Mouse (Mus musculus) right cerebral cortex, adult 18-20 months (tissue): ENCODE results near the gene Ubtd1.
A peak's percentile ranks its signal among the peaks of the same experiment; 100 is the strongest.

Experiments
- DNase-seq: peaks from one replicate; pipeline ENCODE4 v3.0.0; 2022; ENCODE audit warnings: mixed read lengths

Gene Ubtd1

DNA sequence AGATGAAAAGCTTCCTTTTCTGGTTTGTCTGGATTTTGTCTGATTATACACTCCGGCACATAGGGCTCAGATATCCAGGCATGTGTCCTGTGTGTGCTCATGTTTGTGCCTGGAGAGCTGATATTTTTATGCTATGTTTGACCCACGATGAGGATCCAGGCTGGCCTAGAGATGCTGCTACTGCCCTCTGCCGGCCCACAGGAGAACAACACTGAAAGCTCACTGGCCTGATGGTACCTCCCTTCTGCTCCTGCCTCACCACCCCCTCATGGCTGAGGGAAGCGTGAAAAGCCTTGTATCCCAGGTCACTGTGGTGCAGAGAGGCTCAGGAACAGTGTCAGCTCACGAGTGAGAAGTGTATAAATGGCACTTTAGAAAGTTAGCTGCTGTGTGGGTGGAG lies 44.6 kb downstream of the Ubtd1 start:
- DNase-seq, result peak; percentile 80

DNA sequence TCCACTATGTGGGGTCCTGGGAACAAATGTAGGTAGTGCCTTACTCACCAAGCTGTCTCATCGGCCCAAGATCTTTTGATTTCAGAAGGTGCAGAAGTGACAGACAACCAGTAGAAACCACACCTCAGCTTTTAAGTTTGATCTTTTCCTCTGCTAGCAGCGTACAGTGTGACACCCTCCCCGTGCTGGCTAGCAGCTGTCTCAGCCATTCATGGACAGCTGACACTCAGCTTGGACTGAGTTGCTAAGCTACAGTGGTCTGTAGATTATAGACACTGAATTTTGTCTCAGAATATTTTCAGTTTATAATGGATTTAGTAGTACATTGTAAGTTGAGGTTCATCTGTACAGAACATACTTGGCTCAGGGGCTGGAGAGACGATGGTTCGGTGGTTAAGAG lies 49.5 kb downstream of the Ubtd1 start:
- DNase-seq, result no peak

DNA sequence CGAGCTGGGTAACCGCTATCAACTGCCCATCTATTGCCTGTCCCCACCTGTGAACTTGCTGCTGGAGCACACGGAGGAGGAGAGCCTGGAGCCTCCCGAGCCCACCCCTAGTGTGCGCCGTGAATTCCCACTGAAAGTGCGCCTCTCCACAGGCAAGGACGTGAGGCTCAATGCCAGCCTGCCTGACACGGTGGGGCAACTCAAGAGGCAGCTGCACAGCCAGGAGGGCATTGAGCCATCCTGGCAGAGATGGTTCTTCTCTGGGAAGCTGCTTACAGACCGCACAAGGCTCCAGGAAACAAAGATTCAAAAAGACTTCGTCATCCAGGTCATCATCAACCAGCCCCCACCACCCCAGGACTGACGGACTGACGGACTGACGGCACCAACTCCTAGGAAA lies 52.0 kb downstream of the Ubtd1 start:
- no peak for DNase-seq

DNA sequence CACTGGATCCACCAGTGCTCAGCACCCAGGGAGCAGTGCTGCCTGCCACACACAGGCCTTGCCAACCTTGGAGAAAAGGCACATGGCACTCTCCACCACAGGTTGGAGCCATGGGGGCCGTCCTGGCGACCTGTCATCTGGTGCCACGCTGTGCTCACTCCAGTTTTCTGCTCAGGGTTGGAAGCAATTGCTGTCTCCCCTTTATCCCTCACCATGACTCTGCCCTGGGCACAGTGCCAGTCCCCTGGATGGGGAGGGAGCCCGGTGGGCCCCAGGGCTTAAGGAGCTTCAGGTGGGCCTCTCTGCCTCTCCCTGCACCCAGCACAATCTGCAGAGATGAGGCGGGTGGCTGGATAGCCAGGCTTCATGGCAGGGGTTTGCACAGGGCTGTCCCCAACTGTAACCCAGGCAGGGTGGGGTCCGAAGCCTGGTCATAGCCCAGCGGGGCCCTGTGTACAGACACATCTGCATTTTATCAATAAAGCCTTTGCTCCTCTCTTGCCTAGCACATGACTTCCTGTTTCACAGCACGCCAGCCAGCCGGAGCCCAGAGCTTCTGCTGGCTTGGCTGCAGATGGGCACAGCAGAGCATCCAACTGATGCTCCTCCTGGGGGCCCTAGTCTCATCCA lies 52.7 kb downstream of the Ubtd1 start:
- no peak for DNase-seq

GRCm38 (mm10) chr19:42034881-42035455 lies 53.4 kb downstream of the Ubtd1 start:
- DNase-seq, result peak; percentile 31

DNA sequence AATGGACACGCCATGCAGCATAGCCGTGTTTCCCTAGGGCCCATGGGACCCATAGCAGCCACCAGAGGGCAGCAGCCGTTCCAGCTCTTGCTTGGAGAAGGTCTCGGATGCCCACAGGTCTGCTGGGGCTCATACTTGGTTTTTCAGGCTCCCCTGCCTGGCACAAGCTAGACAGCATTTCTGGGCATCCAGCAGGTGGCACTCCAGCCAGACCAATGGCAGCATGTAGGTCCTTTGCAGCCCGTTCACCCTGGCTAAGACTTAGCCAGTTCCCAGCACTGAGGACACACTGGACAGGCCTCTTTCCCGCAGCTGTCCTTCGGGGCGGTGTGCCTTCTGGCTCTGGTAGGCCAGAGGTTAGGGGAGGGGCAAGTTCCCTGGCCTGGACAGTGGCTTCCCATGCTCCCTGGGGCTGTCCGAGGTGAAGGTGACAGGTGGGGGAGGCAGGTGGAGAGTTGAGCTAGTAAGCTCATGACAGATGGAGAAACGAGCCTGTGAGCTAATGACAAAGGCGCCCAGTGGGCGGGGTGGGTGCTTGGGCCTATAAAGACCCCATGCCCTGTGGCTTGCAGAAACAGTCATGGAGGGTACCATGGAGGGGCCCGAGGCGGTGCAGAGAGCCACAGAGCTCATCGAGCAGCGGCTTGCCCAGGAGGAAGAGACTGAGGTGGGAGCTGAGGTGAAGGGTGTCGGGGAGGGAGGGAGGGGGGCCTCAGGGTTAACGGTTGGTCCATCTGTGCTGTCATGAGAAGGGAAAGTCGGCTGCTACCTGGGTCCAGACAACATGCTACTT lies 54.1 kb downstream of the Ubtd1 start, which contains the start of gene Ankrd2:
Ankrd2 (plus strand) TSS at position 545 of the 793 bp plus-strand sequence.
- DNase-seq, result peak; percentile 85

DNA sequence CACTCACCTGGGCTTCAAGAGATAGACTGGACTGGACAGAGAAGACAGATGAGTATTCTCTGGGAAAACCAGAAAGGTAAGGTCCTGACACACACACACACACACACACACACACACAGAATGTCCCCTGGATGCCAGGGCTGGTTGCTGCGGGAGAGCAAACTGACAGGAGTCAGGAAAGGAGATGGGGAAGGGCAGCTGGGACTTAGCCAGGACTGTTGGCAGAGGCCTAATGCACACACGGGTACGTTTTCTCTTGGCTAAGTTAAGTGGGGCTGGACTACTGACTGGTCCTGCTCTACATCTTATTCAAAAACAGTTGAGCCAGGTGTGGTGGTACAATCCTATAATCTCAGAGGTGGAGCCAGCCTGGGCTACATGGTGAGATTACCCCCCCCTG lies 54.8 kb downstream of the Ubtd1 start:
- DNase-seq, result no peak

- no peak for DNase-seq
These were observed 55.7 kb downstream of the Ubtd1 start for GRCm38 (mm10) chr19:42037167-42037702.

GRCm38 (mm10) chr19:42038310-42038709 lies 56.7 kb downstream of the Ubtd1 start:
- no peak for DNase-seq

DNA sequence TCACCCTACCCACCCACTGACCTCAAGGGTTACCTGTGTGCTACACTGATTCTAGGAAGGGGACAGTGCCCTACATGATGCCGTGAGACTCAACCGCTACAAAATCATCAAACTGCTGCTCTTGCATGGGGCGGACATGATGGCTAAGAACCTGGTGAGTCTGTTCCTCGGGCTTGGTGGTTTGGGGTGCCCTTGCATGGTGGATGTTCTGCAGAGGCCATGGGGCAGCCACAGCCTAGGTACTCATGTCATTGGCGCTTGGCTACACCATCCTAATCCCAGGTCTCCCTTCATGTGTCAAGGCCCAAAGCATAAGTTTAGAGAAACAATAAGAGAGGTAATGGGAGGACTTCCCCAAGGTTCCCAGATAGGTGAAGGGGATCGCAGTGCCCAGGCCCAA lies 62.4 kb downstream of the Ubtd1 start:
- DNase-seq, result no peak

DNA sequence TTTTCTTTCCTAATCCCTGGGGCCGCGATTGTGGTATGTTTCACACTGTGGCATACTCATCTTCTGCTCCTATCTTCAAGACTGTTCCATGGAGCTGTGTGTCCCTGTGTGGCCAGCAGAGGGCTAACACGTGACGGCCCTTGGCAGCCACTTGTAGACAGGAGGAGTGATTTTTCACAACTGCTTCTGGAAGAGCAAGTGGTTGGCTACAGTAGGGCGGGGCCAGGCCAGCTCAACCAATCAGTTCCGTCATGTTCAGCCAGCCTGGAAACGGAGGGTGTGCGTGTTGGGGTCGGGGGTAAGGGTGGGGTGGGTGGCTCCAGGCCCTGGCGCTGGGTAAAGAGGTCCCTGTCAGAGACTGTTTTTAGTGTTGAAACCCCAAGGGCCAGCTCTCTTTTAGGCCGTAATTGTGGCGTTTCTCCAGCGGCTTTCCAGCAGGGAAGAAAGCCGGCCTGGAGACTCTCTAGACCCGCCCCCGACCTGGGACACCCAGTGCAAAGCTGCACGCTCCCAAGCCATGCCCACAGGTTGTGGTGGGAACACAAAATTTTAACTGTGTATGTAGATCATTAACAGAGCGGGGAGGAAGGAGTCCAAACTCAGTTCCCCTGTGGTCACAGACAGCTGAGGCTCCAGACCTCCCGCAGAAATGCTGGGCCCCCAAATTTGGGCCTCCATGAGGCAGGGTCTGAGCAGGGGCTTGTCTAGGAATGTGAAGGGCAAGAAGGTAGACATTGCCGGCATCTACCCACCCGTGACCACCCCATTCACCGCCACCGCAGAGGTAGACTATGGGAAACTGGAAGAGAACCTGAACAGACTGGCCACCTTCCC lies 63.9 kb downstream of the Ubtd1 start, which contains the start of gene Hoga1:
Hoga1 (plus strand) TSS at position 342 of the 834 bp plus-strand sequence.
- peak; percentile 44 for DNase-seq

GRCm38 (mm10) chr19:42050251-42050650 lies 68.7 kb downstream of the Ubtd1 start:
- DNase-seq, result no peak

DNA sequence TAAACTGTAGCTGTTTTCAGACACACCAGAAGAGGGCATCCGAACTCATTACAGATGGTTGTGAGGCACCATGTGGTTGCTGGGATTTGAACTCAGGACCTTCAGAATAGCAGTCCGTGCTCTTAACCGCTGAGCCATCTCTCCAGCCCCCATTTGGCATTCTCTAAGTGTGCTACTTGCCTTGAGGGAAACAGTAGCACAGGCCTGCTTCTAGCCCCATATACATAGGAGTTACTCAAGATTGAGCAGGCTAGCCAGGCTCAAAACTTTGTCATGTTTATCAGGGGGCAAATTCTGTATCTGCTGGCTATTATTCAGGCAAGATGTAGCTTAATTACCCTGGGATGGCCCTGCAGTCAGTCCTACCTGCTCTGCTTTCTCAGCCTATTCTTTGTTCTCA lies 69.8 kb downstream of the Ubtd1 start:
- DNase-seq, result no peak

DNA sequence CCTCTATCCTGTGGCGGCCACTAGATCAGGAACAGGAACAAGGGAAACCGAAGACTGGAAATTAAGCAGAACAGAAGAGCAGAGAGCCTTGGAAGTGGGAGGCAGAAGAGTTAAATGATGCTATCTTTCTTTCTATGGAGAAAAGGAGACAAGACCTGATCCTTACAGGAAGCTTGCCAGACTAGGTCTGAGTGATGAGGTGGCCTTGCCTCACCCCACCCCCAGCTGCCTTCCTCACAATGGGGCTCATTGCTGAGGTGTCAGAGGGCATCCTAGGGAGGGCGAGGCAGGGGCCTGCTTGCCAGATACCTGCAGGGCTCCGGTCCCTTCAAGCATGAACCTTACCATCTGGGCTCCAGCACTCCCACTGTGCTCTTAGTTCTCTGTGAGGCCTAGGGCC lies 70.4 kb downstream of the Ubtd1 start, which contains the start of gene 4933411K16Rik:
4933411K16Rik (plus strand) TSS at position 301 of the 400 bp plus-strand sequence.
- no peak for DNase-seq

GRCm38 (mm10) chr19:42054255-42054654 lies 72.7 kb downstream of the Ubtd1 start:
- DNase-seq, result no peak

DNA sequence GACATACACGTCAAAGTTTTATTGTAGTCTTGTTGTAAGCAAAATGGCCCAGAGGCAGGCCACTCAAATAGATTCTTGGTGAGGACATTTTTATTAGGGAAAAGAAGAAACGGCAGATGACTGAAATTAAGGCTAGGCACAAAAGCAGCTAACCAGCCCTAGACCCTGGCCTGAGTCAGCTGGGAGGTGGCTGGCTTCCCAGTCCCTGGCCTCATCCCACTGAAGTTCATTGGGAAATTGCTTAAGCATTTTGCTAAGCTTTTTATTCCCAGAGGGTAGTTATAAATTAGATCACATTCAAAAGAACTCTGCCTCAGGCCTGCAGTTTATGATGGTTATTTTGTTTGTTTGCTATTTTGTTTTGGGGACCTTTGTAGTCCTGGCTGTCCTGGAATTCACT lies 74.3 kb downstream of the Ubtd1 start:
- no peak for DNase-seq

- DNase-seq, result no peak
These were observed 75.3 kb downstream of the Ubtd1 start for GRCm38 (mm10) chr19:42056719-42057409.

- DNase-seq, result peak; percentile 29
These were observed 76.9 kb downstream of the Ubtd1 start for GRCm38 (mm10) chr19:42058426-42058825.

- no peak for DNase-seq
These were observed 79.9 kb downstream of the Ubtd1 start for GRCm38 (mm10) chr19:42061443-42061842.

- no peak for DNase-seq
These were observed 87.1 kb downstream of the Ubtd1 start for GRCm38 (mm10) chr19:42068441-42069240.

- no peak for DNase-seq
These were observed 87.6 kb downstream of the Ubtd1 start for GRCm38 (mm10) chr19:42069241-42069525.
